Mouse (Mus musculus) forebrain, postnatal 0 days (tissue): Measurements from ENCODE around the gene Olfr605. TPM values are rescaled to one million over a fixed set of nuclear protein-coding genes. Genes with fewer than 3 reads are reported as not detected.
"Not testable (repeated sequence)": the region's sequence is repeated elsewhere in the genome, so short reads cannot be mapped to it uniquely, and the experiment has no call there.

Experiments used
- ATAC-seq: fragments of 200-750 bp; cut with Nextera tagmentation; 2 replicates; pipeline ENCODE4 v1.8.0; 2017; ENCODE audit warnings: mild to moderate bottlenecking, moderate library complexity
- DNase-seq: peaks from one replicate; pipeline ENCODE4 v3.0.0-alpha.2; 2015
- H3K27ac ChIP-seq: fragments of 300-500 bp; sonication (generic); 2 replicates; pipeline ENCODE4 v1.5.1; 2014; ENCODE audit warnings: low read depth, mild to moderate bottlenecking, antibody characterized with exemption, low read length, moderate library complexity, mixed read lengths
- H3K27me3 ChIP-seq: fragments of 300-500 bp; sonication (generic); 2 replicates; pipeline ENCODE4 v1.6.1; 2014; ENCODE audit warnings: mild to moderate bottlenecking, low read length, mixed read lengths; ENCODE audit not compliant: insufficient read depth
- H3K36me3 ChIP-seq: fragments of 300-500 bp; sonication (generic); 2 replicates; pipeline ENCODE4 v1.6.1; 2014; ENCODE audit warnings: mild to moderate bottlenecking, moderate library complexity; ENCODE audit not compliant: insufficient read depth
- H3K4me1 ChIP-seq: fragments of 300-500 bp; sonication (generic); 2 replicates; pipeline ENCODE4 v1.6.1; 2014; ENCODE audit warnings: antibody characterized with exemption; ENCODE audit not compliant: insufficient read depth
- H3K4me2 ChIP-seq: fragments of 300-500 bp; sonication (generic); 2 replicates; pipeline ENCODE4 v1.6.1; 2014; ENCODE audit warnings: low read depth, mild to moderate bottlenecking, moderate library complexity
- H3K4me3 ChIP-seq: fragments of 300-500 bp; sonication (generic); 2 replicates; pipeline ENCODE4 v1.5.1; 2014; ENCODE audit warnings: low read depth, low read length, mixed read lengths
- H3K9ac ChIP-seq: fragments of 300-500 bp; sonication (generic); 2 replicates; pipeline ENCODE4 v1.6.1; 2014; ENCODE audit warnings: mild to moderate bottlenecking
- H3K9me3 ChIP-seq: fragments of 300-500 bp; sonication (generic); 2 replicates; pipeline ENCODE4 v1.6.1; 2016; ENCODE audit warnings: low read length
- CTCF ChIP-seq: sonication (generic); IDR thresholded peaks from 2 replicates; pipeline ENCODE4 v1.5.1; 2016; ENCODE audit warnings: antibody characterized with exemption, control low read depth, low read depth
- WGBS: fragments of 180-500 bp; shearing (Covaris S2); extraction: QIAGEN DNeasy Blood & Tissue Kit; methylation state at CpG from one replicate; pipeline ENCODE4 v1.1.7; 2014; 5-methylcytosine and 5-hydroxymethylcytosine counted together
- polyA plus RNA-seq: library from polyadenylated mRNA; unstranded; fragments of >200 nt; fragmentation: Nextera tagmentation; extraction: Ambion mirVana; gene quantifications from 2 replicates; pipeline ENCODE4 v1.2.1, GENCODE M21; 2015
- total RNA-seq: library from RNA; depleted of rRNA; stranded (reverse); fragments of >200 nt; gene quantifications from 2 replicates; pipeline ENCODE4 v1.2.3, GENCODE M21; 2014; rRNA removed

Gene Olfr605
- total RNA-seq (not detected in 2 replicates), polyA plus RNA-seq (not detected in 2 replicates)

DNA sequence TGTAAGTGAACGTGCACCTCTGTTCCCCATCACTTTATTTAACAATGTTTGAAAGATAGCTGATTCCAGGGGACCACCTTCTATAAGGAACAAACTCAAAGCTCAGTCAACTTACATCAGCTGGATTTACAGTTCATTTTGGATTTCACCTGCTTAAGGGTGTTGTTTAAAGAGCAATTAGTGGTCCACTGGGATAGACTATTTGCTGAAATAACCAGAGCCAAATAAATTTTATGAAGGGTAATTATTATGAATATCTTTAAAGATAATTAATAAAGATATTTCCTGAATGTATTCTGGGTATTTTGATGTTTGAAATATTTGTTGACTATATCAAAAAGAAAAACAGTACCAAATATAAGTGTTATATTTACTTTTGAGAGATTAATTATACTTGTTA, at the start of gene Olfr605:
Olfr605 (minus strand) TSS at position 101 of the 400 bp plus-strand sequence.
- Histone ChIP-seq H3K36me3 (no peaks in the 10 kb centered on the region), H3K4me3 (no peak within 1 kb of the TSS), H3K4me1 (no peaks in the 10 kb centered on the region), H3K9me3 (no peaks in the 10 kb centered on the region), H3K27me3 (no peaks in the 10 kb centered on the region), H3K27ac (no peak within 1 kb of the TSS), H3K4me2 (no peak within 1 kb of the TSS), H3K9ac (no peak within 1 kb of the TSS)
- DNase-seq (no peak), ATAC-seq (no peak)
- no peak for TF ChIP-seq CTCF
- WGBS, result 83% methylated on average over 1 of the region's 1 CpGs

DNA sequence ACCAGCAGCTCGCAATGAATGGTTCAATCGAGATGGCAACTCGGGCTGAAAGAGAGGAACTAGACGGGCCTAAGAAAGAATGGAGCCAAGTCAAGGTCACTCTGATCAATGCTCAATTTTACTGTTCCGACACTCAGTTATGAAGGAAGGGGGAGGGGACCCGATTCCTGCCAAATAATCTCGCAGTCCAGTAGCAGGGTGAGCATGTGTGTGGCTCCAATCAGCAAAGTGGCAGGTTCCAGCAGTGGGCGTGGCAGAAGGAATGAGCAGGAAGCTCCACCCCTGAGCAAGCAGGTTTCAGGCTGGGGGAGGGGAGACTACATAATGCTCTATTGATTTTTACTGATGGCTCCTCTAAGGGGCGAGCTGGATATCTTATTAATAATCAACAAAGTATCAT, 31.9 kb upstream of the Olfr605 start:
- WGBS, result 80% methylated on average over 9 of the region's 9 CpGs

DNA sequence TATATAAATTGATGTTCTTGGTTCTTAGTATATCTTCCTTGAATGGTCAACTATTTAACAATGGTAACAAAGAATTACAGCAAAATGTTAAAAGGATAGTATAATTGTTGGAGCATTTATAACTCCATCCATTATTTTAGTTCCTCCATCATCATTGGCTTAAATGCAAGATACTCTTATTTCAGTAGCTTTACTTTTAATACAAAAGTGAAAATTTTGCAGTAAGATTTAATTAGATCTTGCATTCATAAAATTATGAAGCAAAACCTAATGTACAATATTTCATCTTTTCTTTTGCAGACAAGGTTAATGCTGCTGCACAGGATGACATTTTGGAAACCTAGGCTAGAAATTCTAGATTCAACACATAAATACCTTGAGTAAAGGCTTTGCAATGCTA, 24.3 kb upstream of the Olfr605 start, which contains the start of gene Olfr608:
Olfr608 (plus strand) TSS at position 301 of the 400 bp plus-strand sequence.
- Histone ChIP-seq H3K36me3 (no peaks in the 10 kb centered on the region), H3K4me1 (no peaks in the 10 kb centered on the region), H3K27ac (no peak within 1 kb of the TSS), H3K9me3 (no peaks in the 10 kb centered on the region), H3K4me3 (no peak within 1 kb of the TSS), H3K4me2 (no peak within 1 kb of the TSS), H3K27me3 (no peaks in the 10 kb centered on the region), H3K9ac (no peak within 1 kb of the TSS)
- no peak for DNase-seq
- TF ChIP-seq CTCF, result no peak
- ATAC-seq, result no peak

More for the DNA sequence above, 31.9 kb upstream of the Olfr605 start:
- not testable (repeated sequence) for H3K9me3 ChIP-seq, H3K27me3 ChIP-seq, DNase-seq, H3K27ac ChIP-seq, H3K4me2 ChIP-seq, H3K36me3 ChIP-seq, H3K9ac ChIP-seq, ATAC-seq, H3K4me1 ChIP-seq, H3K4me3 ChIP-seq

DNA sequence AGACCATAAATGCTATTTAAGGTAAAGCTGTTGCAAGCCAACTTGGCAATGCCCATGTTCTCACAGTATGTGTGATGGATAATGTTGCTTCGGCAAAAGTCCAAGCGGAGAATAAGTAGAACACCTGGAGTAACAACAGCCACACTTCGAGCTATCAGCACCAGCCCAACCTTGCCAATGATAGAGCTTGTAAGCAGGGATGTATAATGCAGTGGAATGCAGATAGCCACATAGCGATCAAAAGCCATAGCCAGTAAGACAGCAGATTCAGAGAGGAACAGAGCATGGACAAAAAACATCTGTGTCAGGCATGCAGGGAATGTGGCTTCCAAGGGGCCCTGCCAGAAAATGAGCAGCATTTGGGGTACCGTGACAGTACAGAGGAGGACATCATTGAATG, 15.4 kb upstream of the Olfr605 start:
- no peaks in the 10 kb centered on the region for H3K9me3 ChIP-seq
- no peak overlapping the region for H3K4me3 ChIP-seq
- TF ChIP-seq CTCF, result no peak
- H3K27ac ChIP-seq, result no peak overlapping the region
- ATAC-seq (no peak), DNase-seq (no peak)
- H3K27me3 ChIP-seq, result no peaks in the 10 kb centered on the region
- H3K4me2 ChIP-seq, result no peak overlapping the region
- H3K36me3 ChIP-seq, result no peaks in the 10 kb centered on the region
- H3K4me1 ChIP-seq, result no peaks in the 10 kb centered on the region
- H3K9ac ChIP-seq, result no peak overlapping the region
- 92% methylated on average over 5 of the region's 5 CpGs for WGBS

DNA sequence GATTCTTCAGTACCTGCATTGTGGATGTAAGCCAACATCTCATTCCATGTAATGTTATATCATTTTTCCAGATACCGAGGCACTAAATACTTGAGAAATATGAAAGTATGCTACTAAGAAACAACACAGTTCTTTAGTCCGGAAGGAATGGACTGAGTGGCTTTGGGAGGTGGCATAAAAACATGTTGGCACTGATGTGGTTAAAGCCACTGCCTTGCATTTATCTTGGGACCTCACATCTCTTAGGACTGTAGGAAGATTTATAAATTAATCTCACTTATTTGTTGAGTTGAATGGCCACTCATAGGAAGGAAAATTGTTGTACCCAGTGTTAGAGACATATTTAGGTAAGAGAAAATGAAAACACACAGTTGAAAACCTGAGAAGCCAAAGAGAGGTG, 3.5 kb upstream of the Olfr605 start, which contains the start of gene Olfr606:
Olfr606 (plus strand) TSS at position 301 of the 400 bp plus-strand sequence.
- no peak for ATAC-seq
- 94% methylated on average over 2 of the region's 2 CpGs for WGBS
- H3K36me3 ChIP-seq, result no peaks in the 10 kb centered on the region
- no peak for DNase-seq
- no peak within 1 kb of the TSS for H3K9ac ChIP-seq
- H3K27ac ChIP-seq, result no peak within 1 kb of the TSS
- H3K9me3 ChIP-seq, result no peaks in the 10 kb centered on the region
- no peak for TF ChIP-seq CTCF
- H3K4me2 ChIP-seq, result no peak within 1 kb of the TSS
- H3K4me1 ChIP-seq, result no peaks in the 10 kb centered on the region
- H3K27me3 ChIP-seq, result no peaks in the 10 kb centered on the region
- no peak within 1 kb of the TSS for H3K4me3 ChIP-seq

DNA sequence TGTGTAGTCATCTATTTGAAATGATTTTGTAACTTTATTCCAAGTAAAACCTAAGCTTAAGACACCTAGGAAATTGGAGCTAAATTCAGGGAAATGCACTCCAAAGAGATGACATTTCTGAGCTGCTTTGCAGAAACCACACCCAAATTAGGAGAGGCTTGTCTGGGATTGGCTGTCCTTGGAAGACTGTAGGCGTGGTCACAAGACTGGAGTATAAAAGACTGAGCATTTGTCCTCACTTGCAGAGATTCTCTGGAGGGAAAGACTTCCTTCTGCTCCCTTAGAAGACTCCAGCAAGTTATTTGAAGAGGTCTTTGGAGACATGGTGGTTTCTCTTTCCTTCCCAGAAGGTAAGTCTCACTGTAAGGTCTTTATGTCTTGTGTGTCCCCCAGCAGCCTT, 30.5 kb downstream of the Olfr605 start, which contains the start of gene Usp17lc:
Usp17lc (plus strand) TSS at position 301 of the 400 bp plus-strand sequence.
- not testable (repeated sequence) for H3K4me2 ChIP-seq, DNase-seq, H3K36me3 ChIP-seq, ATAC-seq, H3K9me3 ChIP-seq, H3K27me3 ChIP-seq, H3K4me1 ChIP-seq, H3K27ac ChIP-seq, H3K4me3 ChIP-seq, H3K9ac ChIP-seq
- WGBS, result 55% methylated on average over 1 of the region's 1 CpGs

DNA sequence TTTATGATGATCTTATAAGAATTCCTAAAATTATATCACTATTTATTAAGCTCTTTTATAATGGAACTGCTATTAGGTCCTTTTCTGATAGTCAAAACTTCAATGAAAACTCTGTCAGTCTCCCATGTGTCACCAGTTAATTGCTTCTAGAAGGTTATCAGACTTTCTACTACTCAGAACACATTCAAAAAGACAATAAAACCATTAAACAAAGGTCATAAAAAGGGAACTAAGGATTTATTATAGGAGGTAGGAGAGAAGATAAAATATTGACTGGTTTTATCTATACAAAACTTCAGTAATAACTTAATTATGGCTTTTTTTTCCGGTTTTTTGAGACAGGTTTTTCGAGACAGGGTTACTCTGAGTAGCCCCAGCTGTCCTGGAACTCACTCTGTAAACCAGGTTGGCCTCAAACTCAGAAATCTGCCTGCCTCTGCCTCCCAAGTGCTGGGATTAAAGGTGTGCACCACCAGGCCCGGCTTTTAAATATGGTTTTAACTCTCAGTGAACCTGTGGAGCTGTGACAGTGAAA, 38.7 kb downstream of the Olfr605 start:
- H3K27ac ChIP-seq, result not testable (repeated sequence)

More for the DNA sequence above, 38.7 kb downstream of the Olfr605 start:
- H3K4me3 ChIP-seq, H3K4me1 ChIP-seq, H3K4me2 ChIP-seq, ATAC-seq, H3K9me3 ChIP-seq, H3K36me3 ChIP-seq, H3K27me3 ChIP-seq, H3K9ac ChIP-seq, DNase-seq: not testable (repeated sequence)
- WGBS, result 84% methylated on average over 3 of the region's 3 CpGs
